Mouse (Mus musculus): ENCODE results near the gene Stip1. TPM values are rescaled to one million over a fixed set of nuclear protein-coding genes. Genes with fewer than 3 reads are reported as not detected.

The Stip1 gene
- polyA plus RNA-seq, 1 experiment from 2014 or later: 249 TPM

- ATAC-seq (ENCODE audit: borderline replicate concordance, extremely low read depth, low FRiP score, low TSS enrichment): no peak
- WGBS: 1% methylated on average over 35 of the region's 35 CpGs
- Histone ChIP-seq H3K4me1 (peaks cover 11% of the 10 kb centered on the region), H3K9me3 (no peaks in the 10 kb centered on the region), H3K4me3 (peak overlapping the region; percentile 94), H3K27me3 (no peaks in the 10 kb centered on the region), H3K36me3 (peaks cover 17% of the 10 kb centered on the region), H3K27ac (peak overlapping the region; percentile 86), H3K9ac (peak overlapping the region; percentile 88), H3K4me2 (peak overlapping the region; percentile 66)
These were observed 563 bp downstream of the Stip1 start for GRCm38 (mm10) chr19:7039088-7039720.

GRCm38 (mm10) chr19:7034006-7034405 lies 5.8 kb downstream of the Stip1 start:
- 93% methylated on average over 5 of the region's 5 CpGs for WGBS
- H3K4me3 ChIP-seq: no peak overlapping the region
- no peak overlapping the region for H3K27ac ChIP-seq
- H3K9ac ChIP-seq: no peak overlapping the region
- H3K4me1 ChIP-seq: peaks cover 10% of the 10 kb centered on the region
- no peak for ATAC-seq (ENCODE audit: borderline replicate concordance, extremely low read depth, low FRiP score, low TSS enrichment)
- no peaks in the 10 kb centered on the region for H3K27me3 ChIP-seq
- no peak overlapping the region for H3K4me2 ChIP-seq
- H3K9me3 ChIP-seq: no peaks in the 10 kb centered on the region
- peaks cover 67% of the 10 kb centered on the region for H3K36me3 ChIP-seq

- H3K9ac ChIP-seq: no peak overlapping the region
- no peak overlapping the region for H3K4me2 ChIP-seq
- no peak overlapping the region for H3K27ac ChIP-seq
- no peak overlapping the region for H3K4me3 ChIP-seq
- 96% methylated on average over 5 of the region's 5 CpGs for WGBS
- no peaks in the 10 kb centered on the region for H3K4me1 ChIP-seq
- H3K9me3 ChIP-seq: no peaks in the 10 kb centered on the region
- H3K27me3 ChIP-seq: no peaks in the 10 kb centered on the region
- peaks cover 97% of the 10 kb centered on the region for H3K36me3 ChIP-seq
- ATAC-seq (ENCODE audit: borderline replicate concordance, extremely low read depth, low FRiP score, low TSS enrichment): no peak
These were observed 10.2 kb downstream of the Stip1 start for GRCm38 (mm10) chr19:7029531-7029930.

- 46% methylated on average over 3 of the region's 3 CpGs for WGBS
- H3K9ac ChIP-seq: no peak overlapping the region
- no peak for ATAC-seq (ENCODE audit: borderline replicate concordance, extremely low read depth, low FRiP score, low TSS enrichment)
- no peaks in the 10 kb centered on the region for H3K4me1 ChIP-seq
- H3K4me3 ChIP-seq: no peak overlapping the region
- no peak overlapping the region for H3K4me2 ChIP-seq
- no peaks in the 10 kb centered on the region for H3K27me3 ChIP-seq
- H3K36me3 ChIP-seq: peaks cover 53% of the 10 kb centered on the region
- no peaks in the 10 kb centered on the region for H3K9me3 ChIP-seq
- H3K27ac ChIP-seq: no peak overlapping the region
These were observed 19.5 kb downstream of the Stip1 start for GRCm38 (mm10) chr19:7020224-7020641.

- 60% methylated on average over 5 of the region's 5 CpGs for WGBS
- Histone ChIP-seq H3K27me3 (no peaks in the 10 kb centered on the region), H3K36me3 (peaks cover 43% of the 10 kb centered on the region), H3K4me3 (peak within 1 kb of the TSS; percentile 9; the same call in 1 of the 2 replicates), H3K9me3 (no peaks in the 10 kb centered on the region), H3K27ac (no peak within 1 kb of the TSS), H3K4me1 (no peaks in the 10 kb centered on the region), H3K4me2 (no peak within 1 kb of the TSS), H3K9ac (no peak within 1 kb of the TSS)
- ATAC-seq (ENCODE audit: borderline replicate concordance, extremely low read depth, low FRiP score, low TSS enrichment): peak; percentile 67; the same call in 1 of the 2 replicates
These were observed 20.6 kb downstream of the Stip1 start, which contains the start of gene Fermt3 for GRCm38 (mm10) chr19:7019191-7019590. Gene Fermt3 (minus strand): TSS chr19:7019469.

- no peak overlapping the region for H3K9ac ChIP-seq
- H3K27ac ChIP-seq: no peak overlapping the region
- H3K4me1 ChIP-seq: no peaks in the 10 kb centered on the region
- H3K36me3 ChIP-seq: peaks cover 38% of the 10 kb centered on the region
- H3K4me3 ChIP-seq: peak overlapping the region; percentile 9; the same call in 1 of the 2 replicates
- WGBS: 82% methylated on average over 11 of the region's 11 CpGs
- no peak overlapping the region for H3K4me2 ChIP-seq
- ATAC-seq (ENCODE audit: borderline replicate concordance, extremely low read depth, low FRiP score, low TSS enrichment): no peak
- no peaks in the 10 kb centered on the region for H3K9me3 ChIP-seq
- no peaks in the 10 kb centered on the region for H3K27me3 ChIP-seq
These were observed 21.2 kb downstream of the Stip1 start for GRCm38 (mm10) chr19:7018546-7018945.

- H3K9ac ChIP-seq: no peak overlapping the region
- H3K27me3 ChIP-seq: no peaks in the 10 kb centered on the region
- no peak overlapping the region for H3K27ac ChIP-seq
- H3K4me1 ChIP-seq: no peaks in the 10 kb centered on the region
- no peak overlapping the region for H3K4me3 ChIP-seq
- H3K36me3 ChIP-seq: peaks cover 31% of the 10 kb centered on the region
- 72% methylated on average over 12 of the region's 12 CpGs for WGBS
- H3K4me2 ChIP-seq: no peak overlapping the region
- H3K9me3 ChIP-seq: no peaks in the 10 kb centered on the region
- ATAC-seq (ENCODE audit: borderline replicate concordance, extremely low read depth, low FRiP score, low TSS enrichment): no peak
These were observed 22.0 kb downstream of the Stip1 start for GRCm38 (mm10) chr19:7017541-7018457.

GRCm38 (mm10) chr19:7014481-7015135 lies 25.2 kb downstream of the Stip1 start:
- H3K27ac ChIP-seq: no peak overlapping the region
- H3K4me2 ChIP-seq: no peak overlapping the region
- no peak overlapping the region for H3K4me3 ChIP-seq
- no peak overlapping the region for H3K9ac ChIP-seq
- no peaks in the 10 kb centered on the region for H3K27me3 ChIP-seq
- WGBS: 85% methylated on average over 20 of the region's 20 CpGs
- H3K4me1 ChIP-seq: no peaks in the 10 kb centered on the region
- ATAC-seq (ENCODE audit: borderline replicate concordance, extremely low read depth, low FRiP score, low TSS enrichment): no peak
- no peaks in the 10 kb centered on the region; the same call in 1 of the 2 replicates for H3K36me3 ChIP-seq
- no peaks in the 10 kb centered on the region for H3K9me3 ChIP-seq

- Histone ChIP-seq H3K4me1 (no peaks in the 10 kb centered on the region), H3K9me3 (no peaks in the 10 kb centered on the region), H3K4me2 (no peak overlapping the region), H3K9ac (no peak overlapping the region), H3K4me3 (no peak overlapping the region), H3K36me3 (no peaks in the 10 kb centered on the region), H3K27me3 (no peaks in the 10 kb centered on the region), H3K27ac (no peak overlapping the region)
- ATAC-seq (ENCODE audit: borderline replicate concordance, extremely low read depth, low FRiP score, low TSS enrichment): no peak
- 92% methylated on average over 9 of the region's 9 CpGs for WGBS
These were observed 25.8 kb downstream of the Stip1 start for GRCm38 (mm10) chr19:7013984-7014383.

- H3K4me2 ChIP-seq: no peak overlapping the region
- WGBS: 66% methylated on average over 4 of the region's 4 CpGs
- no peak for ATAC-seq (ENCODE audit: borderline replicate concordance, extremely low read depth, low FRiP score, low TSS enrichment)
- no peaks in the 10 kb centered on the region for H3K9me3 ChIP-seq
- H3K27ac ChIP-seq: no peak overlapping the region
- H3K4me3 ChIP-seq: no peak overlapping the region
- H3K4me1 ChIP-seq: no peaks in the 10 kb centered on the region
- H3K27me3 ChIP-seq: no peaks in the 10 kb centered on the region
- H3K36me3 ChIP-seq: no peaks in the 10 kb centered on the region
- H3K9ac ChIP-seq: no peak overlapping the region
These were observed 27.3 kb downstream of the Stip1 start for GRCm38 (mm10) chr19:7012426-7012825.

GRCm38 (mm10) chr19:7006892-7007593 lies 32.7 kb downstream of the Stip1 start:
- H3K4me1 ChIP-seq: no peaks in the 10 kb centered on the region
- peak; percentile 43; the same call in 1 of the 2 replicates for ATAC-seq (ENCODE audit: borderline replicate concordance, extremely low read depth, low FRiP score, low TSS enrichment)
- no peak overlapping the region for H3K9ac ChIP-seq
- H3K27me3 ChIP-seq: no peaks in the 10 kb centered on the region
- H3K4me2 ChIP-seq: no peak overlapping the region
- H3K4me3 ChIP-seq: no peak overlapping the region
- WGBS: 68% methylated on average over 9 of the region's 9 CpGs
- no peaks in the 10 kb centered on the region for H3K9me3 ChIP-seq
- H3K27ac ChIP-seq: peak overlapping the region; percentile 42
- no peaks in the 10 kb centered on the region for H3K36me3 ChIP-seq
